Mouse (Mus musculus): ENCODE measurements around the gene Padi2. TPM values are rescaled to one million over a fixed set of nuclear protein-coding genes. Genes with fewer than 3 reads are reported as not detected.

The Padi2 gene
- total RNA-seq, 4 experiments from 2014 or later = 2.4 to 3.1 (median 2.8) TPM

GRCm38 (mm10) chr4:140960781-140961466, 54.8 kb downstream of the Padi2 start, which contains the start of gene Sdhb:
Gene Sdhb (plus strand): TSS chr4:140961203.
- peak; percentile 98 for DNase-seq

GRCm38 (mm10) chr4:140961467-140962206, 55.5 kb downstream of the Padi2 start:
- no peak for DNase-seq

- no peak for DNase-seq
These were observed 56.2 kb downstream of the Padi2 start for GRCm38 (mm10) chr4:140962207-140962909.

- DNase-seq = peak; percentile 91
These were observed 56.8 kb downstream of the Padi2 start for GRCm38 (mm10) chr4:140962950-140963349.

- no peak for DNase-seq
These were observed 57.9 kb downstream of the Padi2 start for GRCm38 (mm10) chr4:140963941-140964597.

GRCm38 (mm10) chr4:140964620-140965019, 58.5 kb downstream of the Padi2 start:
- DNase-seq = peak; percentile 92

GRCm38 (mm10) chr4:140967386-140968159, 61.4 kb downstream of the Padi2 start:
- DNase-seq = no peak

- DNase-seq = no peak
These were observed 65.5 kb downstream of the Padi2 start for GRCm38 (mm10) chr4:140971691-140972090.

- no peak for DNase-seq
These were observed 68.3 kb downstream of the Padi2 start for GRCm38 (mm10) chr4:140974408-140974807.

GRCm38 (mm10) chr4:140975356-140975755, 69.2 kb downstream of the Padi2 start:
- DNase-seq = no peak

GRCm38 (mm10) chr4:140977278-140977677, 71.1 kb downstream of the Padi2 start:
- no peak for DNase-seq

GRCm38 (mm10) chr4:140977886-140978692, 71.9 kb downstream of the Padi2 start:
- peak; percentile 66 for DNase-seq

GRCm38 (mm10) chr4:140981605-140982004, 75.5 kb downstream of the Padi2 start:
- no peak for DNase-seq

GRCm38 (mm10) chr4:140982808-140983207, 76.7 kb downstream of the Padi2 start:
- DNase-seq = no peak

- DNase-seq = no peak
These were observed 77.3 kb downstream of the Padi2 start for GRCm38 (mm10) chr4:140983442-140983841.

- no peak for DNase-seq
These were observed 78.4 kb downstream of the Padi2 start for GRCm38 (mm10) chr4:140984544-140984943.

GRCm38 (mm10) chr4:140986024-140986710, 80.0 kb downstream of the Padi2 start:
- no peak for DNase-seq

- DNase-seq = peak; percentile 84
These were observed 80.7 kb downstream of the Padi2 start, which contains the start of gene Atp13a2 for GRCm38 (mm10) chr4:140986711-140987395. Gene Atp13a2 (plus strand): TSS chr4:140986873.

- no peak for DNase-seq
These were observed 81.3 kb downstream of the Padi2 start for GRCm38 (mm10) chr4:140987476-140987875.
